Mouse (Mus musculus) hindbrain, embryonic 11.5 days (tissue): Measurements from ENCODE around the gene Hoxc4. TPM values are rescaled to one million over a fixed set of nuclear protein-coding genes. Genes with fewer than 3 reads are reported as not detected.

ENCODE experiments used
- ATAC-seq: fragments of 200-750 bp; cut with Nextera tagmentation; 2 replicates; pipeline ENCODE4 v1.8.0; 2017; ENCODE audit warnings: mild to moderate bottlenecking, moderate TSS enrichment, moderate library complexity; ENCODE audit not compliant: low FRiP score
- DNase-seq: peaks from one replicate; pipeline ENCODE4 v3.0.0-alpha.2; 2015; ENCODE audit warnings: low spot score
- H3K27ac ChIP-seq: fragments of 300-500 bp; sonication (generic); 2 replicates; pipeline ENCODE4 v1.5.1; 2014; ENCODE audit warnings: mild to moderate bottlenecking, low read depth, low read length
- H3K27me3 ChIP-seq: fragments of 300-500 bp; sonication (generic); 2 replicates; pipeline ENCODE4 v1.6.1; 2014; ENCODE audit warnings: mild to moderate bottlenecking, low read length, moderate library complexity, mixed read lengths; ENCODE audit not compliant: control insufficient read depth, insufficient read depth
- H3K36me3 ChIP-seq: fragments of 300-500 bp; sonication (generic); 2 replicates; pipeline ENCODE4 v1.6.1; 2014; ENCODE audit warnings: mild to moderate bottlenecking, low read length, moderate library complexity, mixed read lengths; ENCODE audit not compliant: control insufficient read depth, insufficient read depth
- H3K4me1 ChIP-seq: fragments of 300-500 bp; sonication (generic); replicated peaks from 2 replicates; pipeline ENCODE4 v1.6.1; 2014; ENCODE audit warnings: low read length, mixed read lengths; ENCODE audit not compliant: control insufficient read depth, insufficient read depth
- H3K4me2 ChIP-seq: fragments of 300-500 bp; sonication (generic); replicated peaks from 2 replicates; pipeline ENCODE4 v1.6.1; 2014; ENCODE audit warnings: mild to moderate bottlenecking, low read depth, low read length
- H3K4me3 ChIP-seq: fragments of 300-500 bp; sonication (generic); 2 replicates; pipeline ENCODE4 v1.5.1; 2014; ENCODE audit warnings: low read depth, low read length
- H3K9ac ChIP-seq: fragments of 300-500 bp; sonication (generic); 2 replicates; pipeline ENCODE4 v1.6.1; 2014; ENCODE audit warnings: low read depth, low read length
- H3K9me3 ChIP-seq: fragments of 300-500 bp; sonication (generic); 2 replicates; pipeline ENCODE4 v1.6.1; 2016; ENCODE audit warnings: low read length; ENCODE audit not compliant: control insufficient read depth
- WGBS: fragments of 180-500 bp; shearing (Covaris S2); extraction: QIAGEN DNeasy Blood & Tissue Kit; methylation state at CpG from one replicate; pipeline ENCODE4 v1.1.7; 2014; 5-methylcytosine and 5-hydroxymethylcytosine counted together
- polyA plus RNA-seq: library from polyadenylated mRNA; unstranded; fragments of >200 nt; fragmentation: Nextera tagmentation; extraction: Ambion mirVana; gene quantifications from 2 replicates; pipeline ENCODE4 v1.2.1, GENCODE M21; 2014

Gene Hoxc4
- polyA plus RNA-seq, 1 experiment from 2014 or later: 37.8 TPM

DNA sequence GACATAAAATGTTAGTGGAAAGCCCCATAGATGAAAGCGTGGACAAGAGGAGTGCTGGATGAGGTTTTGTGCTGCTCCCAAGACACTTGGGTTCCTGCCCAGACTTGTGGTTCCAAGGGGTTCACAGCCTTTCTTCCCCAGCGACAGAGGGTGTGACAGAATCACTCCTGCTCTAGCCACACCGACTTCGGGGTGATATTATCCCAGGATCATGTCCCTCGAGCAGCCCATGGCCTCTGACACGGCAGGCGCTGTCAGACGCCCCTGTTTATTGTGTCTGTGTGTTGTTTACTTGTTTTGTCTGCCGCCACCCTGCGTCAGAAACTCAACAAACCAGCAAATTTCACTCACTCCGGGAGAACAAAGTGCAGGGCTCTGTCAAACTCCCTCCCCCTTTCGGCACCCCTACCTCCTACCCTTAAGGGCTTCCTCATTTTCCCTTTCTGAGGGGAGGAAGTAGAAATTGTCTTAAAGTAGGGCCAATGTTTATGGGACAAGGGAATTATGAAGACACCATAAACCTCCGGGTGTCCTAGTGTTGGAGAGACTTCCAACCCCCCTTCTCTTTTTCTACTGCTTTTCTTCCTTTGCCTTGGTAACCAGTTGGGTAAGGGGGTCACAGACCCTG lies 15.8 kb upstream of the Hoxc4 start:
- DNase-seq: no peak
- Histone ChIP-seq H3K9ac (no peak overlapping the region), H3K27me3 (peaks cover 99% of the 10 kb centered on the region), H3K4me2 (no peak overlapping the region), H3K27ac (no peak overlapping the region), H3K4me1 (0 out of 2 replicates have a peak, but pooled peaks cover 3% of the 10 kb centered on the region), H3K36me3 (no peaks in the 10 kb centered on the region), H3K4me3 (no peak overlapping the region), H3K9me3 (no peaks in the 10 kb centered on the region)
- WGBS: 2% methylated on average over 13 of the region's 13 CpGs
- no peak for ATAC-seq

DNA sequence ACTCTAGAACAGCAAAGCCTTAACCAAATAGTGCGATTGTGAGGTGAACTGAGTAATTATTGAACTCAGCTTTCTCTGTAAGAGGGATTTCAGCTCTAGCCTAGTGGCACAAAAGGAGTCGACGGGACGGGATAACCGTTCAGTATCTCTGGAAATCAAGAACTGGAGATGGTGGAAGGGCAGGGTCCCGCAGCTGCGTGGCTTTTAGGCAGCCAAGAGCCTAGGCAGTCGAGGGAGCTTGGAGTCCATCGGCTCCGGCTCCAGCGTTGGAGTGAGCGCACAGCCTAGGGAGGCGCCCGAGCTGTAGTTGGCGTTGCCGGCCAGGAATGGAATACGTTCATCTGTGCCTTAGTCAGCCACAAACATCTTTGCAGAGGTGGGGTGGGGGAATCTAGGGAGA lies 13.4 kb upstream of the Hoxc4 start:
- H3K9me3 ChIP-seq: no peaks in the 10 kb centered on the region
- H3K9ac ChIP-seq: no peak overlapping the region
- no peak for ATAC-seq
- no peak overlapping the region for H3K27ac ChIP-seq
- no peaks in the 10 kb centered on the region for H3K4me1 ChIP-seq
- no peaks in the 10 kb centered on the region for H3K36me3 ChIP-seq
- WGBS: under 1% methylated on average over 17 of the region's 17 CpGs
- no peak overlapping the region for H3K4me3 ChIP-seq
- DNase-seq: peak; percentile 61
- peaks cover 99% of the 10 kb centered on the region for H3K27me3 ChIP-seq
- no peak overlapping the region for H3K4me2 ChIP-seq

DNA sequence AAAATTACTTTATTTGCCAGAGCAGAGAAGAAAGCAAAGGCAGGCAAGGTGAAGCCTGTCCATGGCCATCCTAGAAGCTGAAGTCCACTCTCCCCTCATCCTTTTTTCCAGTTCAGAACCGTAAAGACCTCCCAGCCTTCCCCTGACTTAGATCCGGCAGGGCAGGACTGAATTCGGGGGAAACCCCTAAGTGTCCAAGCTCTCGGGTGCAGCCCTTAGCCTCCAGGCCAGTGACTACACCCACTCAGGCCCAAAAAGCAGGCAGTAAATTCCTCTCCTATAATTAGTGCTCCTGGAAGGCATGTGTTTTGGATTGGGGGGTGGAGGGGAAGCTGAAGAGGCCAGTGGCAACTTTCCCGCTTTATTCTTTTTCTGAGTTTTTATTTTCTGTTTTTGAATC lies 12.9 kb upstream of the Hoxc4 start:
- Histone ChIP-seq H3K27ac (no peak overlapping the region), H3K27me3 (peaks cover 99% of the 10 kb centered on the region), H3K36me3 (no peaks in the 10 kb centered on the region), H3K4me3 (no peak overlapping the region), H3K4me2 (no peak overlapping the region), H3K9ac (no peak overlapping the region), H3K4me1 (no peaks in the 10 kb centered on the region), H3K9me3 (no peaks in the 10 kb centered on the region)
- ATAC-seq (no peak), DNase-seq (peak; percentile 56)
- 1% methylated on average over 5 of the region's 5 CpGs for WGBS

DNA sequence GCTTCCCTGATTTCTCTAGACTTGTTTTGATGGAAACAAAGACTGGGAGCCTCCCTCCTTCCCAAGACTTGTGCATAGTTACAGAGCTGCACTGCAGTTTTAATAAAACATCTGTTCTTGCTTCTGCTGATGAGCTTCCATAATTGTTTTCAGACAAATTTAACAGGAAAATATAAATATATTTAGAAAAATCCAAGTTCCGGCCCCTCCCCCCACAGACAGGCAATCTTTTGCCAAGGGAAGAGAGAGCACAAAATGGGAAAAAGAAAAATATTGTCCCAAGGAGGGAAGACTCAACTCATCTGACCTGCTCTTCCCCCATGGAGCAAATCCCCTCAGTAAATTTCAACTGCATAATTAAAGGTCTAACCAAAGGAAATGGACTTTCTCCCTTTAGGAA lies 12.4 kb upstream of the Hoxc4 start:
- no peaks in the 10 kb centered on the region for H3K9me3 ChIP-seq
- no peak overlapping the region for H3K4me3 ChIP-seq
- no peak overlapping the region for H3K9ac ChIP-seq
- no peaks in the 10 kb centered on the region for H3K4me1 ChIP-seq
- no peak for ATAC-seq
- H3K27me3 ChIP-seq: peaks cover 99% of the 10 kb centered on the region
- WGBS: 12% methylated on average over 1 of the region's 1 CpGs
- H3K36me3 ChIP-seq: no peaks in the 10 kb centered on the region
- H3K27ac ChIP-seq: no peak overlapping the region
- no peak for DNase-seq
- H3K4me2 ChIP-seq: no peak overlapping the region

DNA sequence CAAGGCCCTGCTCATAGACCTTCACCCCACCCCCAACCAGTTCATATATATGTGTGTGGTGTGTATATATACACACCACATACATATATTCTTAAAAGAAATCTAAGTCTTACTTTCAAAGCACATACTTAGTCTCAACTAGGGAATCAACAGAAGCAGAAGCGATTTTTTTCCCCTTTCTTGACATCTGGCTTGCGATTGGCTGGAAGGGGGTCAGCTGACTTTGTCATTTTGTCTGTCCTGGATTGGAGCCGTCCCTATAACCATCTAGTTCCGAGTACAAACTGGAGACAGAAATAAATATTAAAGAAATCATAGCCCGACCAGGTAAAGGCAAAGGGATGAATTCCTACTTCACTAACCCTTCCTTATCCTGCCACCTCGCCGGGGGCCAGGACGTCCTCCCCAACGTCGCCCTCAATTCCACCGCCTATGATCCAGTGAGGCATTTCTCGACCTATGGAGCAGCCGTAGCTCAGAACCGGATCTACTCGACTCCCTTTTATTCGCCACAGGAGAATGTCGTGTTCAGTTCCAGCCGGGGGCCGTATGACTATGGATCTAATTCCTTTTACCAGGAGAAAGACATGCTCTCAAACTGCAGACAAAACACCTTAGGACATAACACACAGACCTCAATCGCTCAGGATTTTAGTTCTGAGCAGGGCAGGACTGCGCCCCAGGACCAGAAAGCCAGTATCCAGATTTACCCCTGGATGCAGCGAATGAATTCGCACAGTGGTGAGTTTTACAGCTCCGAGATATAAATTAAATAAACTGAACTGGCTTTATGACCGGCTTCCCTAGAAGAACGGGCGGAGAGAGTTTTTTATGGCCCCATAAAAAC lies 9.2 kb upstream of the Hoxc4 start:
- no peaks in the 10 kb centered on the region for H3K9me3 ChIP-seq
- H3K27me3 ChIP-seq: peaks cover 98% of the 10 kb centered on the region
- peak overlapping the region; percentile 36; the same call in 1 of the 2 replicates for H3K9ac ChIP-seq
- peak overlapping the region; percentile 19; the same call in 1 of the 2 replicates for H3K4me3 ChIP-seq
- ATAC-seq (no peak), DNase-seq (peak; percentile 59)
- peak overlapping the region; percentile 27 for H3K4me2 ChIP-seq
- no peaks in the 10 kb centered on the region for H3K36me3 ChIP-seq
- peaks cover 2% of the 10 kb centered on the region; the same call in 1 of the 2 replicates for H3K4me1 ChIP-seq
- WGBS: 2% methylated on average over 27 of the region's 27 CpGs
- no peak overlapping the region for H3K27ac ChIP-seq

DNA sequence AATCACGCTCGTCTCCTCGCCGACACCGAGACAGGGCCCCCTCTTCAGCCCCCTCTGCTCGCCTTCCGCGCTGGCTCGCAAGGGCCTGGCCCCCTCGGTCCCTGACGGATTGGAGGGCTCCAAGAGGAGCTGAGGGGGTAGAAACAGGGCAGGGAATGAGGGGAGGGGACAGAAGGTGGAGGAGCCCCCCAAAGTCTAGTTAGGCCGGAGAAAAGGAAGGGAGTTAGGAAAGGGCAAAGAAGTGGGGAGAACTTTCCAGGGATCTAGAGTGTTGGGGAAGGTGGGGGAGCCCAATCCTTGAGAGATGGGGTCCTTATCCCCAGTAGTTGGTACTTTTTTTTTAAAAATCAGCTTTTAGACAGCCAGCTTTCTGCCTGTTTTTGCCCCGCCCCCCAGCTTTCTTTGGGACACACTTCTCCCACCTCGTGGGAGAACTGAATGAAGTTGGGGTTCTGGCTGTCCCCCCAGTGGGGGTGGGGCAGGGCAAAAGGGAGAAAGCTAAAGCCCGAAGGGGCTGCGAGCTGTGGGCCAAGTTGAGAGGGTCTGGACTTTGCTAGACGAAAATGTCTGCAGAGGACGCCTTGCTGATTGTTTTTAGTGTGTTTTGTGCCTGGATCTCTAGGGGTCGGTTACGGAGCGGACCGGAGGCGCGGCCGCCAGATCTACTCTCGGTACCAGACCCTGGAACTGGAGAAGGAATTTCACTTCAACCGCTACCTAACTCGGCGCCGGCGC lies 8.5 kb upstream of the Hoxc4 start:
- peak overlapping the region; percentile 19; the same call in 1 of the 2 replicates for H3K4me3 ChIP-seq

DNA sequence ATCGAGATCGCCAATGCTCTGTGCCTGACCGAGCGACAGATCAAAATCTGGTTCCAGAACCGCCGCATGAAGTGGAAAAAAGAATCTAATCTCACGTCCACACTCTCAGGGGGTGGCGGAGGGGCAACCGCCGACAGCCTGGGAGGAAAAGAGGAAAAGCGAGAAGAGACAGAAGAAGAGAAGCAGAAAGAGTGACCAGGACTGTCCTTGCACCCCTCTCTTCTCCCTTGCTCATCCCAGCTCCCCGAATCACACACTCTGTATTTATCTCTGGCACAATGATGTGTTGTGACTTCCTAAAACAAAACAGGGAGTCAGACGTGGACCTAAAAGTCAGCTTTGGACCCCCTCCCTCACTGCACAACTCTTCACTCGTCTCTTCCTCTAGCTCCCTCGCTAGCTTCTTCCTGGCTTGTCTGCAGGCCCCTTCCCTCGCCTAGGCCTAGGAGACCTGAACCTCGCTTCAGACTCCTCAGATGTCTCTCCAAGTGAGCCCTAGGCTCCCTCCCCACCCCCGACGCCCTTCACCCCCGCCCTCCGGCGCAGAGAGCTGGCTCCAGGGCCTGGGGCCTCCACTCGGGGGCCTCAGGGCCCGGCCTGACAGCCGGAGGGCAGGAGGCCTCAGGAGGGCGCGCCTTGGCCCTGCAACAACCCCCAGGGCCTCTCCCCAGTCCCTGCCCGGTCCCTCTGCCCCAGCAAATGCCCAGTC lies 7.7 kb upstream of the Hoxc4 start:
- H3K9ac ChIP-seq: no peak overlapping the region
- H3K4me3 ChIP-seq: peak overlapping the region; percentile 0; the same call in 1 of the 2 replicates
- H3K27me3 ChIP-seq: peaks cover 98% of the 10 kb centered on the region
- WGBS: 2% methylated on average over 28 of the region's 28 CpGs
- H3K27ac ChIP-seq: no peak overlapping the region
- DNase-seq: peak; percentile 67
- H3K9me3 ChIP-seq: no peaks in the 10 kb centered on the region
- no peaks in the 10 kb centered on the region for H3K36me3 ChIP-seq
- ATAC-seq: no peak
- peaks cover 2% of the 10 kb centered on the region; the same call in 1 of the 2 replicates for H3K4me1 ChIP-seq
- H3K4me2 ChIP-seq: peak overlapping the region; percentile 27

More for the DNA sequence above, 8.5 kb upstream of the Hoxc4 start:
- no peak overlapping the region for H3K27ac ChIP-seq
- WGBS: 1% methylated on average over 31 of the region's 31 CpGs
- peaks cover 2% of the 10 kb centered on the region; the same call in 1 of the 2 replicates for H3K4me1 ChIP-seq
- H3K9me3 ChIP-seq: no peaks in the 10 kb centered on the region
- ATAC-seq (no peak), DNase-seq (peak; percentile 62)
- H3K36me3 ChIP-seq: no peaks in the 10 kb centered on the region
- peak overlapping the region; percentile 27 for H3K4me2 ChIP-seq
- H3K9ac ChIP-seq: peak overlapping the region; percentile 36
- H3K27me3 ChIP-seq: peaks cover 98% of the 10 kb centered on the region

DNA sequence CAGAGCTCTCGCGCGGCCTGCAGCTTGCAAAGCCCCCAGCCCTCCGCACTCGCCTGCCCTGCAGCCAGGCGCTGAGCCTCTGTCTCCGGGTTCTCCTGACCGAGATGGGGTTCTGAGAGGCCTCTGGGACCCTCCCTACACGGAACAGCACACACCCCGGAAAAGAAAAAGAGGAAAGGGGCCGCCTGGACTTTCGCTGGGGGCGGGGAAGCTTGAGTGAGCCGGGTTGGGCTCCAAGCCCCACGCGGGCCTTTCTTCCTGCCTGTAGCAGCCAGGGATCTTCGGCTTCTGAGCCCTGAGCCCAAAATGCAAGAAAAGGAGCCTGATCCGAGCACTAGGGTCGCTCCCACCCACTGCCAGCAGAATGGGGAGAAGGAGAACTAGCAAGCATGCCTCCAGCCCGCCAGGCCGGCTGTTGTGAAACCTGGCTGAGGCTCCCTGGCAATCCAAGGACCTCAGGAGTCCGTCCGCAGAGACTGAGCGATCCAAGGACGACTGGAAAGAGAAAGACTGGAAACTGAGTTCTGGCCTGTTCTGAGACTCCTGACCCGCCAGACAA lies 6.7 kb upstream of the Hoxc4 start:
- H3K4me2 ChIP-seq: peak overlapping the region; percentile 35

More for the DNA sequence above, 6.7 kb upstream of the Hoxc4 start:
- H3K4me3 ChIP-seq: peak overlapping the region; percentile 9; the same call in 1 of the 2 replicates
- ATAC-seq (no peak), DNase-seq (peak; percentile 57)
- peaks cover 98% of the 10 kb centered on the region for H3K27me3 ChIP-seq
- no peaks in the 10 kb centered on the region for H3K36me3 ChIP-seq
- peaks cover 2% of the 10 kb centered on the region; the same call in 1 of the 2 replicates for H3K4me1 ChIP-seq
- WGBS: under 1% methylated on average over 26 of the region's 26 CpGs
- no peak overlapping the region for H3K27ac ChIP-seq
- peak overlapping the region; percentile 42 for H3K9ac ChIP-seq
- H3K9me3 ChIP-seq: no peaks in the 10 kb centered on the region
